In the genomic region with DNA sequence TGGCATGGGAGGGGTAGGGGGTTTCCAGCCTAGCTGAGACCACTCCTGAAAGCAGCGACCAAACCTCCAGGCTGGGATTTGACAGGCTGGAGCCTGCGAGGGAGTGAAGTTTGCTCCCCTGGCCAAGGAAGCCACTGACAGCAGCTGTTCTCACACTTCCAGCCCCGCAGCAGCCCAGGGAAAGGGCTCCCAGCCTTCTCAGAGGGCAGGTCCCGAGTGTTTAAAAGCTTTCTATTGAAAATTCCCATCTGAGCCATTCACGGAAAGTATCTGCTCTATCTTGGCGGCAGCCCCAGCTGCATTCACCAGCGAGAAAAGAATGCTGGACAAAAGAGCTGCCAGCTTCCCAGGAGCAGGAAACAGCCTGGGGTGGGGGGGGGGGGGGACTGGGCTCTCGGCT, we compare ENCODE assay signal across 10 mouse cellular contexts. TPM values are rescaled to one million over a fixed set of nuclear protein-coding genes. Genes with fewer than 3 reads are reported as not detected.
A peak's percentile ranks its signal among the peaks of the same experiment; 100 is the strongest.
DNase-seq lines count a peak whose midpoint lies in the region; ATAC-seq lines count a peak whose summit lies in the region.
"Had no signal": no experiment of that assay in that cellular context is flagged by ENCODE, and none has a peak within 500 bp of the region (broad histone marks: within the 10 kb centered on the region; RNA-seq: fewer than 3 reads in every experiment).

No protein-coding gene starts in this region.

- peak overlapping the region; percentile 74 for H3K27ac ChIP-seq in heart, embryonic 16.5 days (ENCODE audit: low read length)
- H3K27ac ChIP-seq in liver, embryonic 12.5 days: no peak overlapping the region

- ATAC-seq in heart, embryonic 16.5 days (replicated peaks; ENCODE audit: extremely low read depth, insufficient read depth, low FRiP score): peak; percentile 46
- no peak for ATAC-seq in liver, embryonic 12.5 days

- no peaks in the 10 kb centered on the region for H3K9me3 ChIP-seq in heart, embryonic 16.5 days (replicated peaks; ENCODE audit: control insufficient read depth, low read length)
- H3K9me3 ChIP-seq in liver, embryonic 12.5 days (replicated peaks): no peaks in the 10 kb centered on the region

- WGBS in heart, embryonic 16.5 days: 13% methylated on average over 8 of the region's 8 CpGs
- WGBS in liver, embryonic 12.5 days (ENCODE audit: insufficient replicate concordance): 23% methylated on average over 7 of the region's 8 CpGs

- peak overlapping the region; percentile 38 for H3K9ac ChIP-seq in heart, embryonic 16.5 days (ENCODE audit: low read length)
- no peak overlapping the region for H3K9ac ChIP-seq in liver, embryonic 12.5 days

- peaks cover 20% of the 10 kb centered on the region for H3K4me1 ChIP-seq in heart, embryonic 16.5 days (ENCODE audit: control insufficient read depth, insufficient read depth, low read length)
- peaks cover 9% of the 10 kb centered on the region for H3K4me1 ChIP-seq in liver, embryonic 12.5 days

- H3K27me3 ChIP-seq in heart, embryonic 16.5 days (ENCODE audit: control insufficient read depth, insufficient read depth, low read length): no peaks in the 10 kb centered on the region
- H3K27me3 ChIP-seq in liver, embryonic 12.5 days (replicated peaks): peaks cover 58% of the 10 kb centered on the region

- no peaks in the 10 kb centered on the region for H3K36me3 ChIP-seq in heart, embryonic 16.5 days (ENCODE audit: control insufficient read depth, insufficient read depth)
- no peaks in the 10 kb centered on the region for H3K36me3 ChIP-seq in liver, embryonic 12.5 days

- peak; percentile 39 for DNase-seq in gastrocnemius, postnatal 10 days
- DNase-seq in gastrocnemius, adult 8-10 months (ENCODE audit: low spot score in 2 of 2): no peak
- peak; percentile 47 for DNase-seq in brain, embryonic 18.5 days (ENCODE audit: low read depth, low spot score)
- peak; percentile 42 for DNase-seq in mesoderm, embryonic 11.5 days (ENCODE audit: low read depth, low spot score)
- DNase-seq in spleen, postnatal 36 days (ENCODE audit: low spot score in 2 of 2): no peak
- DNase-seq in adrenal gland, adult (ENCODE audit: inconsistent age in 2 of 2, low spot score in 1 of 2): no peak

- peak overlapping the region; percentile 43 for H3K4me2 ChIP-seq in heart, embryonic 16.5 days (ENCODE audit: low read depth, low read length)
- no peak overlapping the region for H3K4me2 ChIP-seq in liver, embryonic 12.5 days

- H3K4me3 ChIP-seq in heart, embryonic 16.5 days (ENCODE audit: low read length): no peak overlapping the region
- H3K4me3 ChIP-seq in liver, embryonic 12.5 days: no peak overlapping the region

RNA-seq across cellular contexts. Expression of a gene that starts 25.2 kb away (rescaled TPM):
- total RNA-seq in gastrocnemius, postnatal 10 days (2021): 10 to 100 TPM; 26.2 to 31.6 TPM
- 1 to 10 TPM; 2.1 to 3.7 (median 3.1) TPM for total RNA-seq in gastrocnemius, adult 8-10 months (2022)
- 79.2 and 80.4 TPM in 2 replicates for polyA plus RNA-seq in heart, embryonic 16.5 days (2015; fragmentation: Nextera tagmentation; extraction: Ambion mirVana)
- polyA plus RNA-seq in liver, embryonic 12.5 days (2016; fragmentation: Nextera tagmentation; extraction: Ambion mirVana): 75.0 and 75.6 TPM in 2 replicates

RNA-seq across cellular contexts. Expression of a gene that starts 53.8 kb away (rescaled TPM):
- total RNA-seq in gastrocnemius, postnatal 10 days (2021): not detected
- not detected for total RNA-seq in gastrocnemius, adult 8-10 months (2022)
- not detected in 2 replicates for polyA plus RNA-seq in heart, embryonic 16.5 days (2015; fragmentation: Nextera tagmentation; extraction: Ambion mirVana)
- not detected in 2 replicates for polyA plus RNA-seq in liver, embryonic 12.5 days (2016; fragmentation: Nextera tagmentation; extraction: Ambion mirVana)
- total RNA-seq: left cerebral cortex, postnatal 25 days had no signal
- polyA plus RNA-seq: cerebellum, adult 2 months had no signal

Comparison
In these comparisons a context has a peak if more than half of its experiments do, and no peak if none do; other contexts are left out.
1. DNase-seq: peak in gastrocnemius, postnatal 10 days (single experiment), brain, embryonic 18.5 days (single experiment) and mesoderm, embryonic 11.5 days (single experiment); none in gastrocnemius, adult 8-10 months (0 of 2), spleen, postnatal 36 days (0 of 2) and adrenal gland, adult (0 of 2).
2. RNA of a gene that starts 25.2 kb away (total RNA-seq): 26.2 to 31.6 TPM in gastrocnemius, postnatal 10 days; 2.1 to 3.7 TPM in gastrocnemius, adult 8-10 months; every median in the first group is over 4 times any median in the second.